In genomic region chr11:119913291-119913934, GRCm38 (mm10) we compare ENCODE assay signal across 8 mouse cellular contexts. TPM values are rescaled to one million over a fixed set of nuclear protein-coding genes. Genes with fewer than 3 reads are reported as not detected.
DNase-seq lines count a peak whose midpoint lies in the region; ATAC-seq and TF ChIP-seq lines count a peak whose summit lies in the region.

TSS of gene Chmp6 (plus strand) at chr11:119913441.

- WGBS in bone marrow, adult 2 months, result under 1% methylated on average over 48 of the region's 48 CpGs
- WGBS in embryonic facial prominence, embryonic 15.5 days, result under 1% methylated on average over 48 of the region's 48 CpGs
- WGBS in kidney, embryonic 14.5 days, result under 1% methylated on average over 48 of the region's 48 CpGs

- H3K9ac ChIP-seq in embryonic facial prominence, embryonic 15.5 days, result peak within 1 kb of the TSS; percentile 85
- H3K9ac ChIP-seq in kidney, embryonic 14.5 days (ENCODE audit: low read depth, low read length), result peak within 1 kb of the TSS; percentile 97

- peaks cover 9% of the 10 kb centered on the region for H3K4me1 ChIP-seq in bone marrow, adult 2 months (ENCODE audit: control insufficient read depth, insufficient read depth, low read length)
- peaks cover 40% of the 10 kb centered on the region for H3K4me1 ChIP-seq in embryonic facial prominence, embryonic 15.5 days
- H3K4me1 ChIP-seq in kidney, embryonic 14.5 days (ENCODE audit: control insufficient read depth, insufficient read depth, low read length), result peaks cover 35% of the 10 kb centered on the region

- H3K9me3 ChIP-seq in embryonic facial prominence, embryonic 15.5 days (replicated peaks), result no peaks in the 10 kb centered on the region
- no peaks in the 10 kb centered on the region for H3K9me3 ChIP-seq in kidney, embryonic 14.5 days (ENCODE audit: control insufficient read depth, low read length)

- H3K36me3 ChIP-seq in embryonic facial prominence, embryonic 15.5 days, result peaks cover 29% of the 10 kb centered on the region
- peaks cover 26% of the 10 kb centered on the region for H3K36me3 ChIP-seq in kidney, embryonic 14.5 days (ENCODE audit: control insufficient read depth, insufficient read depth, low read length)

- DNase-seq in 416B (ENCODE audit: low read depth), result peak; percentile 88
- DNase-seq in heart, adult 9 months (ENCODE audit: low spot score in 2 of 2), result peak; percentile 85 to 88
- peak; percentile 82 for DNase-seq in liver
- DNase-seq in spleen, postnatal 4 days (ENCODE audit: low spot score in 2 of 2), result peak; percentile 88 to 96

- H3K4me2 ChIP-seq in embryonic facial prominence, embryonic 15.5 days (replicated peaks), result peak within 1 kb of the TSS; percentile 83
- peak within 1 kb of the TSS; percentile 93 for H3K4me2 ChIP-seq in kidney, embryonic 14.5 days (replicated peaks; ENCODE audit: low read depth, low read length)

- H3K27me3 ChIP-seq in embryonic facial prominence, embryonic 15.5 days, result 0 out of 2 replicates have a peak, but pooled peaks cover 4% of the 10 kb centered on the region
- H3K27me3 ChIP-seq in kidney, embryonic 14.5 days (ENCODE audit: control insufficient read depth, insufficient read depth, low read length), result no peaks in the 10 kb centered on the region

- H3K4me3 ChIP-seq in bone marrow, adult 2 months (replicated peaks; ENCODE audit: control insufficient read depth, low read depth, low read length), result peak within 1 kb of the TSS; percentile 95
- peak within 1 kb of the TSS; percentile 66 for H3K4me3 ChIP-seq in embryonic facial prominence, embryonic 15.5 days (replicated peaks)
- peak within 1 kb of the TSS; percentile 98 for H3K4me3 ChIP-seq in kidney, embryonic 14.5 days (ENCODE audit: low read length)

- H3K27ac ChIP-seq in bone marrow, adult 2 months (ENCODE audit: control insufficient read depth, insufficient read depth, low read depth, low read length, poor library complexity), result peak within 1 kb of the TSS; percentile 48; the same call in 1 of the 2 replicates
- peak within 1 kb of the TSS; percentile 67 for H3K27ac ChIP-seq in embryonic facial prominence, embryonic 15.5 days (replicated peaks)
- H3K27ac ChIP-seq in kidney, embryonic 14.5 days (ENCODE audit: low read depth, low read length), result peak within 1 kb of the TSS; percentile 73

- peak; percentile 75; the same call in 1 of the 2 replicates for TF ChIP-seq POLR2A in bone marrow, adult 2 months (IDR thresholded peaks at IDR 0.05; ENCODE audit: borderline replicate concordance, control insufficient read depth, low read depth, low read length)

- TF ChIP-seq CTCF in bone marrow, adult 2 months (IDR thresholded peaks at IDR 0.05; ENCODE audit: control insufficient read depth, insufficient read depth, low read length), result no peak

- peak; percentile 73 for ATAC-seq in embryonic facial prominence, embryonic 15.5 days (ENCODE audit: insufficient number of reproducible peaks, low FRiP score, low TSS enrichment, low read depth)
- peak; percentile 74 for ATAC-seq in kidney, embryonic 14.5 days (ENCODE audit: low FRiP score, low TSS enrichment)
- ATAC-seq in monocyte, adult 5-6 weeks (replicated peaks; ENCODE audit: insufficient number of reproducible peaks, low FRiP score, low TSS enrichment, poor library complexity, severe bottlenecking), result peak; percentile 65

RNA-seq across cellular contexts. Expression of gene Chmp6, which starts in this region (rescaled TPM):
- polyA plus RNA-seq in bone marrow, adult 2 months (2011; ENCODE audit: insufficient read depth, insufficient read length, low replicate concordance, missing spikeins), result 16.1 and 18.5 TPM in 2 replicates
- 93.8 and 95.1 TPM in 2 replicates for polyA plus RNA-seq in embryonic facial prominence, embryonic 15.5 days (2015; fragmentation: Nextera tagmentation; extraction: Ambion mirVana)
- polyA plus RNA-seq in kidney, embryonic 14.5 days (2014; fragmentation: Nextera tagmentation; extraction: Ambion mirVana), result 87.1 and 94.0 TPM in 2 replicates
- total RNA-seq in monocyte, adult 5-6 weeks (2017), result 17.3 to 54.0 TPM (median 33.5 TPM) in 3 replicates

Comparison
In these comparisons a context has a peak if more than half of its experiments do, and no peak if none do; other contexts are left out.
1. Peak in every context shown above with its lines: DNase-seq, ATAC-seq, H3K4me3 ChIP-seq and H3K27ac ChIP-seq.